Mouse (Mus musculus) adrenal gland, postnatal 14 days (tissue): ENCODE data around the gene Ntng1. TPM values are rescaled to one million over a fixed set of nuclear protein-coding genes. Genes with fewer than 3 reads are reported as not detected.

Experiments
- DNase-seq: peaks from one replicate; pipeline ENCODE4 v3.0.0; 2021; ENCODE audit warnings: mixed read lengths
- total RNA-seq: library from RNA; stranded (reverse); gene quantifications from 2 replicates; pipeline ENCODE4 v1.2.3, GENCODE M21; 2021

The Ntng1 gene
- total RNA-seq, 1 experiment from 2014 or later = 1.1 TPM

GRCm38 (mm10) chr3:110055433-110055832 lies 88.4 kb downstream of the Ntng1 start:
- DNase-seq = no peak

GRCm38 (mm10) chr3:110054125-110054524 lies 89.7 kb downstream of the Ntng1 start:
- no peak for DNase-seq

- DNase-seq = no peak
Observed at GRCm38 (mm10) chr3:110048152-110048551, 95.7 kb downstream of the Ntng1 start.

- DNase-seq = no peak
Observed at GRCm38 (mm10) chr3:110046750-110047149, 97.1 kb downstream of the Ntng1 start.

GRCm38 (mm10) chr3:110044209-110044608 lies 99.6 kb downstream of the Ntng1 start:
- DNase-seq = no peak

- no peak for DNase-seq
Observed at GRCm38 (mm10) chr3:110043641-110044187, 100.1 kb downstream of the Ntng1 start.

- DNase-seq = no peak
Observed at GRCm38 (mm10) chr3:110022783-110023599, 120.8 kb downstream of the Ntng1 start.

GRCm38 (mm10) chr3:110010870-110011626 lies 132.8 kb downstream of the Ntng1 start:
- DNase-seq = no peak

GRCm38 (mm10) chr3:110010441-110010840 lies 133.4 kb downstream of the Ntng1 start:
- no peak for DNase-seq

- DNase-seq = no peak
Observed at GRCm38 (mm10) chr3:110000349-110000748, 143.5 kb downstream of the Ntng1 start.

GRCm38 (mm10) chr3:109995663-109996024 lies 148.2 kb downstream of the Ntng1 start:
- no peak for DNase-seq

- no peak for DNase-seq
Observed at GRCm38 (mm10) chr3:109994978-109995662, 148.7 kb downstream of the Ntng1 start.

GRCm38 (mm10) chr3:109984086-109984485 lies 159.7 kb downstream of the Ntng1 start:
- no peak for DNase-seq

GRCm38 (mm10) chr3:109977614-109978013 lies 166.2 kb downstream of the Ntng1 start:
- DNase-seq = no peak

GRCm38 (mm10) chr3:109975106-109975505 lies 168.7 kb downstream of the Ntng1 start:
- no peak for DNase-seq

GRCm38 (mm10) chr3:109971465-109971864 lies 172.3 kb downstream of the Ntng1 start:
- no peak for DNase-seq

GRCm38 (mm10) chr3:109970181-109970580 lies 173.6 kb downstream of the Ntng1 start:
- DNase-seq = no peak

GRCm38 (mm10) chr3:109962631-109963030 lies 181.2 kb downstream of the Ntng1 start:
- no peak for DNase-seq

GRCm38 (mm10) chr3:109942960-109943359 lies 200.9 kb downstream of the Ntng1 start:
- DNase-seq = no peak

- no peak for DNase-seq
Observed at GRCm38 (mm10) chr3:109937634-109938033, 206.2 kb downstream of the Ntng1 start.

GRCm38 (mm10) chr3:109936275-109936674 lies 207.5 kb downstream of the Ntng1 start:
- no peak for DNase-seq

- no peak for DNase-seq
Observed at GRCm38 (mm10) chr3:109932261-109932660, 211.6 kb downstream of the Ntng1 start.

GRCm38 (mm10) chr3:109931021-109931420 lies 212.8 kb downstream of the Ntng1 start:
- no peak for DNase-seq
